Mouse (Mus musculus): ENCODE measurements at regions not wholly inside any gene's neighbourhood (a gene's known extent, or its start where the extent isn't known, plus 50 kb on each side); places are given as distances from the start of the nearest gene placed in this dataset.

DNA sequence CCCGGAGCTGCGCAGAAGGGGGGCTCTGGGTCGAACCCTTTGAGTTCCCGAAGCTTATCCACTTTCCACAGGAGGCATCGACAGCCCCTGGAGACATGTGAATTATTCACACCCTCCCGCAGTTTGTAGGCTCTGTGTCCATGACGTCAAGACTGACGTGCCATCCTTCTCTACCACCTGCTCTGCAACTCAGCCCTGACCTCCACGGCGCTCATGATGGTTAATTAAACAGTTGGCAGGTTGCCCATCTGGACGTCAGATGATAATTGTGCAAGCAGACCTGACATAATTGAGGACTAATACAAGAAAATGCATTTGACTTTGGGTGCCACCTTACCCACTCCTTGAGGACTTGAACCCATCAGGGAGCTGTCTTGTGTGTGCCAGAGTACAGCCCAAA lies 121.1 kb upstream of the Ppp1r26 start:
- in situ Hi-C loops (cut with MboI; ENCODE audit: low pct_ligation_motif_present, low pct_unique_long_range_greater_than_20kb, low sequenced_read_pairs) = no loop called here
- Histone ChIP-seq H3K4me1 (ENCODE audit: control insufficient read depth in 1 of 2, insufficient read depth in 2 of 2) (no peaks in the 10 kb centered on the region), H3K27me3 (replicated peaks) (peaks cover 95% of the 10 kb centered on the region), H3K4me3 (replicated peaks in 1 of 3; ENCODE audit: low read depth in 2 of 3, low read length in 2 of 3, poor library complexity in 1 of 3) (no peak overlapping the region), H3K79me2 (replicated peaks; ENCODE audit: control insufficient read depth, extremely low read depth, insufficient read depth, poor library complexity, severe bottlenecking) (no peaks in the 10 kb centered on the region), H3K36me3 (replicated peaks in 1 of 2; ENCODE audit: control insufficient read depth in 1 of 2, insufficient read depth in 1 of 2, low read length in 1 of 2) (no peaks in the 10 kb centered on the region), H3K27ac (ENCODE audit: insufficient read depth, low read depth) (no peak overlapping the region), H3K9me3 (replicated peaks; ENCODE audit: low read length) (no peaks in the 10 kb centered on the region), H3K4me2 (ENCODE audit: insufficient read depth, low read depth, poor library complexity, severe bottlenecking) (no peak overlapping the region), H3K9ac (ENCODE audit: insufficient read depth, low read depth) (no peak overlapping the region)
- dilution Hi-C loops (cut with MboI; ENCODE audit: extremely low pct_ligation_motif_present, extremely low pct_unique_long_range_greater_than_20kb, low sequenced_read_pairs) = no loop called here
- no peak for DNase-seq (ENCODE audit: extremely low read depth)
- no peak for TF ChIP-seq MAZ (IDR thresholded peaks at IDR 0.05; ENCODE audit: low read depth, low read length)
- no peak for TF ChIP-seq KAT2A (IDR thresholded peaks at IDR 0.05; ENCODE audit: insufficient replicate concordance, low read length)
- TF ChIP-seq EP300 (IDR thresholded peaks at IDR 0.05; ENCODE audit: low read length) = no peak
- TF ChIP-seq RAD21 (IDR thresholded peaks at IDR 0.05; ENCODE audit: low read depth, low read length) = no peak
- no peak for TF ChIP-seq TBP (conservative IDR thresholded peaks at IDR 0.05; ENCODE audit: low read depth, low read length)
- TF ChIP-seq NRF1 (IDR thresholded peaks at IDR 0.05; ENCODE audit: low read depth, low read length) = no peak
- TF ChIP-seq SMC3 (IDR thresholded peaks at IDR 0.05; ENCODE audit: low read depth, low read length) = no peak
- TF ChIP-seq BHLHE40 (IDR thresholded peaks at IDR 0.05; ENCODE audit: low read depth, low read length) = no peak
- TF ChIP-seq JUND (conservative IDR thresholded peaks at IDR 0.05; ENCODE audit: low read depth, low read length) = no peak
- no peak for TF ChIP-seq JUN (IDR thresholded peaks at IDR 0.05; ENCODE audit: insufficient read depth, low read depth, low read length)
- TF ChIP-seq USF2 (conservative IDR thresholded peaks at IDR 0.05; ENCODE audit: low read depth, low read length) = no peak
- no peak for TF ChIP-seq MXI1 (IDR thresholded peaks at IDR 0.05; ENCODE audit: low read depth, low read length)
- TF ChIP-seq ZNF384 (IDR thresholded peaks at IDR 0.05; ENCODE audit: low read depth, low read length) = no peak

DNA sequence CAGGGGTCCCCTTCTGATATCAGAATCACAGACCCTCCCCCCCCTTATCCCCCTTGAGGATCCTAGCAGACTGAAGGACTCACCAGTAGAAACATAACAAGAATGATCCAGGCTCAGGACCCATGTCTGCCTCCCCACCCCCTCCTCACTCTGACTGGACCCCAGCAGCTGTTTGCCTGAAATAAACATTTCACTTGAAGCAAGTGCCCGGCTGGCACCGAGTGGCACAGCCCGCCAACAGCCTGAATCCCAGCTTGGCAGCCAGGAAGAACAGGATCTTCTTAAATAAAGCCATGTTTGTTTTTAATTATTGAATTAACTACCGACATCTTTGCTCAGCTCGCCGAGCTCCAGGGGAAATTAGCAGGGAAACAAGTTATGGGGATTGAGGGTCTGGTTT lies 120.5 kb upstream of the Ppp1r26 start:
- Histone ChIP-seq H3K27me3 (replicated peaks) (peaks cover 97% of the 10 kb centered on the region), H3K79me2 (replicated peaks; ENCODE audit: control insufficient read depth, extremely low read depth, insufficient read depth, poor library complexity, severe bottlenecking) (no peaks in the 10 kb centered on the region), H3K9me3 (replicated peaks; ENCODE audit: low read length) (no peaks in the 10 kb centered on the region), H3K4me2 (ENCODE audit: insufficient read depth, low read depth, poor library complexity, severe bottlenecking) (no peak overlapping the region), H3K36me3 (replicated peaks in 1 of 2; ENCODE audit: control insufficient read depth in 1 of 2, insufficient read depth in 1 of 2, low read length in 1 of 2) (no peaks in the 10 kb centered on the region), H3K27ac (ENCODE audit: insufficient read depth, low read depth) (no peak overlapping the region), H3K9ac (ENCODE audit: insufficient read depth, low read depth) (no peak overlapping the region), H3K4me1 (ENCODE audit: control insufficient read depth in 1 of 2, insufficient read depth in 2 of 2) (no peaks in the 10 kb centered on the region), H3K4me3 (replicated peaks in 1 of 3; ENCODE audit: low read depth in 2 of 3, low read length in 2 of 3, poor library complexity in 1 of 3) (no peak overlapping the region)
- no peak for DNase-seq (ENCODE audit: extremely low read depth)
- no peak for TF ChIP-seq ZC3H11A (IDR thresholded peaks at IDR 0.05; ENCODE audit: low read depth, low read length)
- no peak for TF ChIP-seq NRF1 (IDR thresholded peaks at IDR 0.05; ENCODE audit: low read depth, low read length)
- no peak for TF ChIP-seq CHD1 (IDR thresholded peaks at IDR 0.05; ENCODE audit: low read depth, low read length)
- no peak for TF ChIP-seq MAX (IDR thresholded peaks at IDR 0.05; ENCODE audit: low read length)
- no peak for TF ChIP-seq POLR2AphosphoS2 (IDR thresholded peaks at IDR 0.05; ENCODE audit: low read depth, low read length)
- no peak for TF ChIP-seq TCF12 (IDR thresholded peaks at IDR 0.05; ENCODE audit: low read depth, low read length)
- TF ChIP-seq CTCF (conservative IDR thresholded peaks at IDR 0.05 in 1 of 2, IDR thresholded peaks at IDR 0.05 in 1 of 2; ENCODE audit: low read depth in 2 of 2, low read length in 2 of 2) = no peak
- TF ChIP-seq USF1 (IDR thresholded peaks at IDR 0.05; ENCODE audit: low read depth, low read length) = no peak
- no peak for TF ChIP-seq MAFK (IDR thresholded peaks at IDR 0.05; ENCODE audit: insufficient replicate concordance, low read length)
- TF ChIP-seq BHLHE40 (IDR thresholded peaks at IDR 0.05; ENCODE audit: low read depth, low read length) = no peak
- TF ChIP-seq MEF2A (IDR thresholded peaks at IDR 0.05; ENCODE audit: borderline replicate concordance, low read depth, low read length) = no peak
- TF ChIP-seq E2F4 (IDR thresholded peaks at IDR 0.05; ENCODE audit: insufficient replicate concordance, low read depth, low read length) = no peak
- TF ChIP-seq PAX5 (IDR thresholded peaks at IDR 0.05; ENCODE audit: low read length) = no peak
- TF ChIP-seq MXI1 (IDR thresholded peaks at IDR 0.05; ENCODE audit: low read depth, low read length) = no peak
- TF ChIP-seq SIN3A (IDR thresholded peaks at IDR 0.05; ENCODE audit: low read length) = no peak
- TF ChIP-seq JUN (IDR thresholded peaks at IDR 0.05; ENCODE audit: insufficient read depth, low read depth, low read length) = no peak
- TF ChIP-seq MAZ (IDR thresholded peaks at IDR 0.05; ENCODE audit: low read depth, low read length) = no peak
- TF ChIP-seq USF2 (conservative IDR thresholded peaks at IDR 0.05; ENCODE audit: low read depth, low read length) = no peak
- no peak for TF ChIP-seq ZKSCAN1 (IDR thresholded peaks at IDR 0.05; ENCODE audit: borderline replicate concordance, low read depth, low read length)
- in situ Hi-C loops (cut with MboI; ENCODE audit: low pct_ligation_motif_present, low pct_unique_long_range_greater_than_20kb, low sequenced_read_pairs) = no loop called here
- dilution Hi-C loops (cut with MboI; ENCODE audit: extremely low pct_ligation_motif_present, extremely low pct_unique_long_range_greater_than_20kb, low sequenced_read_pairs) = no loop called here
